Mouse (Mus musculus): ENCODE measurements around the gene Baz2b. TPM values are rescaled to one million over a fixed set of nuclear protein-coding genes. Genes with fewer than 3 reads are reported as not detected.

Gene Baz2b
- polyA plus RNA-seq, 1 experiment from 2014 or later, result 34.0 TPM

- H3K27me3 ChIP-seq (ENCODE audit: control insufficient read depth, insufficient read depth, low read length), result no peaks in the 10 kb centered on the region
- no peak overlapping the region for H3K4me2 ChIP-seq (replicated peaks; ENCODE audit: low read depth)
- no peak for DNase-seq (ENCODE audit: low spot score)
- H3K4me3 ChIP-seq (ENCODE audit: low read depth, low read length), result no peak overlapping the region
- 60% methylated on average over 6 of the region's 6 CpGs for WGBS
- H3K36me3 ChIP-seq (ENCODE audit: control insufficient read depth, insufficient read depth, low read length), result no peaks in the 10 kb centered on the region; the same call in 1 of the 2 replicates
- no peak overlapping the region for H3K27ac ChIP-seq (replicated peaks)
- H3K9me3 ChIP-seq (ENCODE audit: control insufficient read depth, low read length), result no peaks in the 10 kb centered on the region
- TF ChIP-seq CTCF (IDR thresholded peaks at IDR 0.05; ENCODE audit: low read depth), result no peak
- TF ChIP-seq EP300 (optimal IDR thresholded peaks at IDR 0.05), result no peak
- no peak overlapping the region for H3K9ac ChIP-seq (ENCODE audit: low read length)
- ATAC-seq (ENCODE audit: low FRiP score, low TSS enrichment), result peak; percentile 38; the same call in 1 of the 2 replicates
- H3K4me1 ChIP-seq (replicated peaks; ENCODE audit: control insufficient read depth, insufficient read depth), result peaks cover 5% of the 10 kb centered on the region; the same call in 1 of the 2 replicates
Observed at GRCm38 (mm10) chr2:60217620-60218019, 8.0 kb upstream of the Baz2b start.

- H3K4me1 ChIP-seq (replicated peaks; ENCODE audit: control insufficient read depth, insufficient read depth), result peaks cover 5% of the 10 kb centered on the region; the same call in 1 of the 2 replicates
- TF ChIP-seq EP300 (optimal IDR thresholded peaks at IDR 0.05) (no peak), CTCF (IDR thresholded peaks at IDR 0.05; ENCODE audit: low read depth) (no peak)
- no peaks in the 10 kb centered on the region; the same call in 1 of the 2 replicates for H3K36me3 ChIP-seq (ENCODE audit: control insufficient read depth, insufficient read depth, low read length)
- WGBS, result 55% methylated on average over 4 of the region's 4 CpGs
- no peak overlapping the region for H3K9ac ChIP-seq (ENCODE audit: low read length)
- no peaks in the 10 kb centered on the region for H3K9me3 ChIP-seq (ENCODE audit: control insufficient read depth, low read length)
- no peak for ATAC-seq (ENCODE audit: low FRiP score, low TSS enrichment)
- no peak overlapping the region for H3K27ac ChIP-seq (replicated peaks)
- no peaks in the 10 kb centered on the region for H3K27me3 ChIP-seq (ENCODE audit: control insufficient read depth, insufficient read depth, low read length)
- no peak overlapping the region for H3K4me2 ChIP-seq (replicated peaks; ENCODE audit: low read depth)
- H3K4me3 ChIP-seq (ENCODE audit: low read depth, low read length), result no peak overlapping the region
- DNase-seq (ENCODE audit: low spot score), result no peak
Observed at GRCm38 (mm10) chr2:60216547-60217153, 7.0 kb upstream of the Baz2b start.

GRCm38 (mm10) chr2:60214683-60215082 lies 5.0 kb upstream of the Baz2b start:
- DNase-seq (ENCODE audit: low spot score) (no peak), ATAC-seq (ENCODE audit: low FRiP score, low TSS enrichment) (no peak)
- no peaks in the 10 kb centered on the region; the same call in 1 of the 2 replicates for H3K36me3 ChIP-seq (ENCODE audit: control insufficient read depth, insufficient read depth, low read length)
- TF ChIP-seq CTCF (IDR thresholded peaks at IDR 0.05; ENCODE audit: low read depth) (no peak), EP300 (optimal IDR thresholded peaks at IDR 0.05) (no peak)
- WGBS, result 89% methylated on average over 2 of the region's 2 CpGs
- H3K9me3 ChIP-seq (ENCODE audit: control insufficient read depth, low read length), result no peaks in the 10 kb centered on the region
- no peak overlapping the region for H3K4me3 ChIP-seq (ENCODE audit: low read depth, low read length)
- no peak overlapping the region for H3K9ac ChIP-seq (ENCODE audit: low read length)
- H3K4me2 ChIP-seq (replicated peaks; ENCODE audit: low read depth), result no peak overlapping the region
- H3K27ac ChIP-seq (replicated peaks), result no peak overlapping the region
- no peaks in the 10 kb centered on the region for H3K27me3 ChIP-seq (ENCODE audit: control insufficient read depth, insufficient read depth, low read length)
- peaks cover 6% of the 10 kb centered on the region; the same call in 1 of the 2 replicates for H3K4me1 ChIP-seq (replicated peaks; ENCODE audit: control insufficient read depth, insufficient read depth)

- no peak overlapping the region for H3K27ac ChIP-seq (replicated peaks)
- no peak overlapping the region for H3K4me3 ChIP-seq (ENCODE audit: low read depth, low read length)
- H3K4me2 ChIP-seq (replicated peaks; ENCODE audit: low read depth), result no peak overlapping the region
- TF ChIP-seq CTCF (IDR thresholded peaks at IDR 0.05; ENCODE audit: low read depth), result no peak
- no peak for TF ChIP-seq EP300 (optimal IDR thresholded peaks at IDR 0.05)
- H3K36me3 ChIP-seq (ENCODE audit: control insufficient read depth, insufficient read depth, low read length), result no peaks in the 10 kb centered on the region; the same call in 1 of the 2 replicates
- ATAC-seq (ENCODE audit: low FRiP score, low TSS enrichment) (no peak), DNase-seq (ENCODE audit: low spot score) (no peak)
- peaks cover 6% of the 10 kb centered on the region; the same call in 1 of the 2 replicates for H3K4me1 ChIP-seq (replicated peaks; ENCODE audit: control insufficient read depth, insufficient read depth)
- H3K9me3 ChIP-seq (ENCODE audit: control insufficient read depth, low read length), result no peaks in the 10 kb centered on the region
- H3K9ac ChIP-seq (ENCODE audit: low read length), result no peak overlapping the region
- H3K27me3 ChIP-seq (ENCODE audit: control insufficient read depth, insufficient read depth, low read length), result no peaks in the 10 kb centered on the region
Observed at GRCm38 (mm10) chr2:60212488-60212887, 2.8 kb upstream of the Baz2b start.

GRCm38 (mm10) chr2:60210821-60211220 lies 1.2 kb upstream of the Baz2b start:
- DNase-seq (ENCODE audit: low spot score) (no peak), ATAC-seq (ENCODE audit: low FRiP score, low TSS enrichment) (no peak)
- Histone ChIP-seq H3K9ac (ENCODE audit: low read length) (peak overlapping the region; percentile 98), H3K4me3 (ENCODE audit: low read depth, low read length) (peak overlapping the region; percentile 93), H3K27me3 (ENCODE audit: control insufficient read depth, insufficient read depth, low read length) (no peaks in the 10 kb centered on the region), H3K4me2 (replicated peaks; ENCODE audit: low read depth) (peak overlapping the region; percentile 68), H3K4me1 (replicated peaks; ENCODE audit: control insufficient read depth, insufficient read depth) (peaks cover 3% of the 10 kb centered on the region; the same call in 1 of the 2 replicates), H3K36me3 (ENCODE audit: control insufficient read depth, insufficient read depth, low read length) (no peaks in the 10 kb centered on the region), H3K9me3 (ENCODE audit: control insufficient read depth, low read length) (no peaks in the 10 kb centered on the region), H3K27ac (replicated peaks) (peak overlapping the region; percentile 95)
- no peak for TF ChIP-seq EP300 (optimal IDR thresholded peaks at IDR 0.05)
- no peak for TF ChIP-seq CTCF (IDR thresholded peaks at IDR 0.05; ENCODE audit: low read depth)
- 9% methylated on average over 5 of the region's 5 CpGs for WGBS

- H3K9me3 ChIP-seq (ENCODE audit: control insufficient read depth, low read length), result no peaks in the 10 kb centered on the region
- TF ChIP-seq EP300 (optimal IDR thresholded peaks at IDR 0.05), result no peak
- no peak for TF ChIP-seq CTCF (IDR thresholded peaks at IDR 0.05; ENCODE audit: low read depth)
- H3K4me1 ChIP-seq (replicated peaks; ENCODE audit: control insufficient read depth, insufficient read depth), result peaks cover 3% of the 10 kb centered on the region; the same call in 1 of the 2 replicates
- no peak; the same call in 1 of the 2 replicates for ATAC-seq (ENCODE audit: low FRiP score, low TSS enrichment)
- peak overlapping the region; percentile 95 for H3K27ac ChIP-seq (replicated peaks)
- peak overlapping the region; percentile 63 for H3K4me2 ChIP-seq (replicated peaks; ENCODE audit: low read depth)
- H3K4me3 ChIP-seq (ENCODE audit: low read depth, low read length), result peak overlapping the region; percentile 93
- H3K36me3 ChIP-seq (ENCODE audit: control insufficient read depth, insufficient read depth, low read length), result no peaks in the 10 kb centered on the region; the same call in 1 of the 2 replicates
- peak; percentile 53 for DNase-seq (ENCODE audit: low spot score)
- under 1% methylated on average over 35 of the region's 35 CpGs for WGBS
- H3K27me3 ChIP-seq (ENCODE audit: control insufficient read depth, insufficient read depth, low read length), result no peaks in the 10 kb centered on the region
- peak overlapping the region; percentile 98 for H3K9ac ChIP-seq (ENCODE audit: low read length)
Observed at GRCm38 (mm10) chr2:60209122-60209611, 472 bp downstream of the Baz2b start.
